ENCODE assay signal across 20 mouse cellular contexts in genomic region chr12:84578440-84578770, GRCm38 (mm10). TPM values are rescaled to one million over a fixed set of nuclear protein-coding genes. Genes with fewer than 3 reads are reported as not detected.
DNase-seq lines count a peak whose midpoint lies in the region; ATAC-seq and TF ChIP-seq lines count a peak whose summit lies in the region.
"Had no signal": no experiment of that assay in that cellular context is flagged by ENCODE, and none has a peak within 500 bp of the region (broad histone marks: within the 10 kb centered on the region; RNA-seq: fewer than 3 reads in every experiment).

No protein-coding gene starts in this region.

- DNase-seq in adrenal gland, adult 2 months = peak; percentile 72
- DNase-seq in adrenal gland, postnatal 4 days (ENCODE audit: low spot score in 2 of 2) = no peak
- no peak for DNase-seq in hindbrain, postnatal 0 days (ENCODE audit: low spot score)
- no peak for DNase-seq in hindbrain, embryonic 14.5 days (ENCODE audit: low spot score)
- peak; percentile 89 for DNase-seq in Muller cell, postnatal 12 days (ENCODE audit: inconsistent ontology term)
- DNase-seq in limb, embryonic 11.5 days (ENCODE audit: low spot score) = peak; percentile 49
- DNase-seq in gastrocnemius, postnatal 10 days = no peak
- no peak for DNase-seq in right cerebral cortex, postnatal 14 days
- DNase-seq: cerebellum, postnatal 10 days; lung, postnatal 36 days had no signal

- TF ChIP-seq CTCF in hindbrain, postnatal 0 days (IDR thresholded peaks at IDR 0.05; ENCODE audit: low read depth) = no peak

- no peak overlapping the region for H3K9ac ChIP-seq in hindbrain, postnatal 0 days (replicated peaks; ENCODE audit: low read length)
- no peak overlapping the region for H3K9ac ChIP-seq in hindbrain, embryonic 14.5 days
- no peak overlapping the region for H3K9ac ChIP-seq in limb, embryonic 11.5 days (ENCODE audit: low read length)
- H3K9ac ChIP-seq: embryonic facial prominence, embryonic 13.5 days; kidney, embryonic 15.5 days; neural tube, embryonic 15.5 days; stomach, embryonic 15.5 days had no signal

- H3K4me1 ChIP-seq in hindbrain, postnatal 0 days (ENCODE audit: insufficient read depth, low read length) = no peaks in the 10 kb centered on the region
- no peaks in the 10 kb centered on the region for H3K4me1 ChIP-seq in hindbrain, embryonic 14.5 days (replicated peaks; ENCODE audit: control insufficient read depth, insufficient read depth, low read length)
- H3K4me1 ChIP-seq in limb, embryonic 11.5 days (ENCODE audit: control insufficient read depth, insufficient read depth, low read length) = peaks cover 4% of the 10 kb centered on the region; the same call in 1 of the 2 replicates
- H3K4me1 ChIP-seq: embryonic facial prominence, embryonic 13.5 days; kidney, embryonic 15.5 days; neural tube, embryonic 15.5 days; stomach, embryonic 15.5 days had no signal

- no peaks in the 10 kb centered on the region for H3K36me3 ChIP-seq in hindbrain, postnatal 0 days (ENCODE audit: insufficient read depth, low read length)
- H3K36me3 ChIP-seq in hindbrain, embryonic 14.5 days (replicated peaks; ENCODE audit: control insufficient read depth, insufficient read depth) = no peaks in the 10 kb centered on the region
- no peaks in the 10 kb centered on the region for H3K36me3 ChIP-seq in limb, embryonic 11.5 days (ENCODE audit: control insufficient read depth, insufficient read depth, low read length)
- H3K36me3 ChIP-seq: embryonic facial prominence, embryonic 13.5 days; kidney, embryonic 15.5 days; neural tube, embryonic 15.5 days; stomach, embryonic 15.5 days had no signal

- no peak overlapping the region for H3K27ac ChIP-seq in hindbrain, postnatal 0 days
- no peak overlapping the region for H3K27ac ChIP-seq in hindbrain, embryonic 14.5 days
- no peak overlapping the region for H3K27ac ChIP-seq in limb, embryonic 11.5 days (replicated peaks; ENCODE audit: low read depth, low read length)
- H3K27ac ChIP-seq: embryonic facial prominence, embryonic 13.5 days; kidney, embryonic 15.5 days; layer of hippocampus, adult 2 months; neural tube, embryonic 15.5 days; stomach, embryonic 15.5 days had no signal

- WGBS in hindbrain, postnatal 0 days = 28% methylated on average over 5 of the region's 5 CpGs
- 37% methylated on average over 5 of the region's 5 CpGs for WGBS in hindbrain, embryonic 14.5 days
- 36% methylated on average over 5 of the region's 5 CpGs for WGBS in limb, embryonic 11.5 days

- H3K27me3 ChIP-seq in hindbrain, postnatal 0 days (ENCODE audit: insufficient read depth, low read length) = peaks cover 18% of the 10 kb centered on the region
- H3K27me3 ChIP-seq in hindbrain, embryonic 14.5 days (ENCODE audit: control insufficient read depth, insufficient read depth, low read length) = peaks cover 39% of the 10 kb centered on the region
- peaks cover 7% of the 10 kb centered on the region for H3K27me3 ChIP-seq in limb, embryonic 11.5 days (ENCODE audit: control insufficient read depth, insufficient read depth, low read length)

- H3K4me3 ChIP-seq in hindbrain, postnatal 0 days (ENCODE audit: low read length) = no peak overlapping the region
- no peak overlapping the region for H3K4me3 ChIP-seq in hindbrain, embryonic 14.5 days (replicated peaks; ENCODE audit: low read length)
- H3K4me3 ChIP-seq in limb, embryonic 11.5 days (ENCODE audit: low read depth, low read length) = no peak overlapping the region
- H3K4me3 ChIP-seq: embryonic facial prominence, embryonic 13.5 days; kidney, embryonic 15.5 days; layer of hippocampus, adult 2 months; neural tube, embryonic 15.5 days; stomach, embryonic 15.5 days had no signal

- H3K9me3 ChIP-seq in hindbrain, postnatal 0 days (ENCODE audit: low read length) = no peaks in the 10 kb centered on the region
- H3K9me3 ChIP-seq in hindbrain, embryonic 14.5 days (ENCODE audit: control insufficient read depth, low read length) = no peaks in the 10 kb centered on the region; the same call in 1 of the 2 replicates
- H3K9me3 ChIP-seq in limb, embryonic 11.5 days (ENCODE audit: control insufficient read depth, low read length) = no peaks in the 10 kb centered on the region
- H3K9me3 ChIP-seq: embryonic facial prominence, embryonic 13.5 days; kidney, embryonic 15.5 days; neural tube, embryonic 15.5 days; stomach, embryonic 15.5 days had no signal

- H3K4me2 ChIP-seq in hindbrain, postnatal 0 days (ENCODE audit: low read depth, low read length) = no peak overlapping the region
- no peak overlapping the region for H3K4me2 ChIP-seq in hindbrain, embryonic 14.5 days (replicated peaks)
- H3K4me2 ChIP-seq in limb, embryonic 11.5 days (ENCODE audit: low read depth, severe bottlenecking) = no peak overlapping the region
- H3K4me2 ChIP-seq: embryonic facial prominence, embryonic 13.5 days; kidney, embryonic 15.5 days; neural tube, embryonic 15.5 days; stomach, embryonic 15.5 days had no signal

- peak; percentile 47; the same call in 1 of the 2 replicates for ATAC-seq in hindbrain, postnatal 0 days
- ATAC-seq in hindbrain, embryonic 14.5 days (ENCODE audit: low FRiP score) = no peak
- peak; percentile 60; the same call in 1 of the 2 replicates for ATAC-seq in limb, embryonic 11.5 days (ENCODE audit: insufficient number of reproducible peaks, low FRiP score, low TSS enrichment, low read depth)
- ATAC-seq: activated CD4-positive, CD25-positive, alpha-beta regulatory T cell, adult 4 months had no signal

RNA-seq across cellular contexts. Expression of gene Vsx2, which starts 8.8 kb away (rescaled TPM):
- total RNA-seq in adrenal gland, adult 2 months (2021) = not detected
- polyA plus RNA-seq in adrenal gland, adult 2 months (2012; rRNA removed) = not detected in 2 replicates
- not detected for total RNA-seq in adrenal gland, postnatal 4 days (2021)
- 2.5 and 4.0 TPM in 2 replicates for total RNA-seq in hindbrain, postnatal 0 days (2014; rRNA removed)
- polyA plus RNA-seq in hindbrain, postnatal 0 days (2015; fragmentation: Nextera tagmentation; extraction: Ambion mirVana) = 1.8 and 2.4 TPM in 2 replicates
- polyA plus RNA-seq in hindbrain, embryonic 14.5 days (2014; fragmentation: Nextera tagmentation; extraction: Ambion mirVana) = 4.8 and 5.0 TPM in 2 replicates
- 0.33 and 0.48 TPM in 2 replicates for polyA plus RNA-seq in limb, embryonic 11.5 days (2014; fragmentation: Nextera tagmentation; extraction: Ambion mirVana)
- total RNA-seq in gastrocnemius, postnatal 10 days (2021) = under 1 TPM in 1 of 2 experiments, not detected in 1; 0.07 TPM
- total RNA-seq: CH12.LX; granulocyte monocyte progenitor cell, adult 5-6 weeks had no signal
- polyA plus RNA-seq: activated CD4-positive, CD25-positive, alpha-beta regulatory T cell, adult 4 months; heart, embryonic 16.5 days; kidney, embryonic 15.5 days; liver, embryonic 16.5 days; stomach, embryonic 15.5 days had no signal

RNA-seq across cellular contexts. Expression of gene Abcd4, which starts 38.8 kb away (rescaled TPM):
- total RNA-seq in adrenal gland, adult 2 months (2021) = 10 to 100 TPM; 12.1 to 12.4 TPM
- polyA plus RNA-seq in adrenal gland, adult 2 months (2012; rRNA removed) = 27.7 and 30.3 TPM in 2 replicates
- total RNA-seq in adrenal gland, postnatal 4 days (2021) = 10 to 100 TPM; 11.3 to 13.8 TPM
- total RNA-seq in hindbrain, postnatal 0 days (2014; rRNA removed) = 7.5 and 12.3 TPM in 2 replicates
- polyA plus RNA-seq in hindbrain, postnatal 0 days (2015; fragmentation: Nextera tagmentation; extraction: Ambion mirVana) = 9.2 and 10.9 TPM in 2 replicates
- 9.5 and 9.9 TPM in 2 replicates for polyA plus RNA-seq in hindbrain, embryonic 14.5 days (2014; fragmentation: Nextera tagmentation; extraction: Ambion mirVana)
- 9.2 and 11.8 TPM in 2 replicates for polyA plus RNA-seq in limb, embryonic 11.5 days (2014; fragmentation: Nextera tagmentation; extraction: Ambion mirVana)
- 1 to 10 TPM; 4.4 to 5.2 TPM for total RNA-seq in gastrocnemius, postnatal 10 days (2021)

Comparison
In these comparisons a context has a peak if more than half of its experiments do, and no peak if none do; other contexts are left out.
1. DNase-seq: peak in adrenal gland, adult 2 months (single experiment), Muller cell, postnatal 12 days (single experiment) and limb, embryonic 11.5 days (single experiment); none in adrenal gland, postnatal 4 days (0 of 2), hindbrain, postnatal 0 days (single experiment), hindbrain, embryonic 14.5 days (single experiment), gastrocnemius, postnatal 10 days (single experiment) and right cerebral cortex, postnatal 14 days (single experiment).